Mouse (Mus musculus) ES-CJ7 (cell line): Measurements from ENCODE around the gene Cbx1.

Experiments
- DNase-seq: peaks from one replicate; pipeline ENCODE4 v3.0.0; 2011; ENCODE audit warnings: low read depth, low spot score

Gene Cbx1

DNA sequence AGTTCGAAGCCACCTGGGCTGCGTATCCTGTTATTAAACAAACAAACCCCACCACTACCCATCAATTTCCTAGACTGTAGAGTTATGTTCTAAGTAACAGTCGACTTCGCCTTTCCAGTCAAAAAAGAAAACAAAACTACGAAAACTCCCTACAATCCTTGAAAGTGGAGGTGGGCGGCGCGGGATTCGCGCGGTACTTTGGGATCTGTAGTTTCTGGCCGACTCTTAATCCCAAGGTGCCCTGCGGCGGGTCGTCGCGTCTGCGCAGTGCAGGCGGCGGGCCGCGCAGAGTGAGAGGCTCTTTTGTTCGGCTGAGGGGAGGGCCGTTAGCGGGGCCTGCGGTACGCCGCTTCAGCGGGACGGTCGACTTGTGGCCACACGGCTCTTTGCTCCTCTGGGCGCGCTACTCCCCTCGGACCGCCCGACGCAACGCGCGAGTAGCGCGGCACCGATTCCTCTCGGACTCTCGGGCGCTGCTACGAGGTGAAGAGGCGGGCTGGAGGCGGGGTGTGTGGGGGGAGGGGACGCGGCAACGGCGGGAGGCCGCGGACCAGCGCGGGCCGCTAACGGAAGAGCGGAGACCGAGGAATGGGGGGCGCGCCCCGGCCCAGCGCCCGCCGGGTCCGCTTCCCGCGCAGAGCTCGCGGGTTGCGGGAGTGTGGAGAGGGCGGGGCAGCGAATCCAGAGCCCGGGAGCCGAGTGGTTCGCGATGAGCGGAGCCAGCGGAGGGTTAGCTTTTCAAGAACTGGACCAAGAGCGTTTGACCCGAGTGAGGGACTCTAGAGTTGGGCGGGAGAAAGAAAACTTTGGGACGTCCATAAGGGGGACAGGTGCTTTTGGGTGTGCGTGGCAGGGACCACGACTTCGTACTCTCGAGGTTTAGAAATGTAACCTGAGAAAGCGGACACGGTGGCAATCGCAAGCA lies at the start of gene Cbx1:
Gene Cbx1, plus strand, starts transcription at position 257 of the 925 bp plus-strand sequence.
- DNase-seq, result peak; percentile 93

DNA sequence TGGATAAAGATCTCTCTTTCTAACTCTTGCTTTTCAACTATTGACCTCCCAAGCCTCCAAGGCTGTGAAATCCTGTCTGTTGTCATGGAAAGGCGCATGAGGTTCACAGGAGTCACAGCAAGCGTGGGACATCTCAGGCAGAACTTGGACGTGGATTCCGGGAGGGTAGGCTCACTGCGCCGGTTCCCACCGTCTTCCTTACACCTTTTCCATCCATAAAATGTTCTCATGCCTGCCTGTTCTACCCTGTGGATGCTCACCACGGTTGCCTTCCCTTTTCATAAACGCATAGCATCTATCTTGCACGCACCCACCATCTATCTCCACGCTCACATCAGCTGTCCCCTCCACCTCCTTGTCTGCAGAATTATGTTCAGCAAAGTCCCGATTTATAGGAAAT lies 48.1 kb upstream of the Cbx1 start:
- DNase-seq, result no peak

DNA sequence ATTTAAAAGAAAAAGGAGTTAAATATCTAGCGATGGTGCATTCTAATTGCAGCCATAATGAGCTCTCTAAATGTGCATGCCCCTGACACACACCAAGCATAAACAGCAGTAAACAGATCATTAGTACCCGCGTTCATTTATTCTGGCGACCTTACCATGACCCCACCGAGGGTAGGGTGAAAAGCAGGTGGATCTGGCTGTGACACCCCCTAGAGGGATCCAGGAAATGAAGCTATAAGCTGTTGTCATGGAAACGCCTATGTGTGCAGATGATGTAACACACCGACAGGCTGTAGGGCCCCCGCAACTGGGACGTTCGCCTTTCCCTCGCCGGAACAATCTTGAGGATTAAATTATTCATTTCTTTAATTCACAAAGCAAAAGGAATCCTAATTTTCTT lies 46.9 kb upstream of the Cbx1 start:
- peak; percentile 62 for DNase-seq

DNA sequence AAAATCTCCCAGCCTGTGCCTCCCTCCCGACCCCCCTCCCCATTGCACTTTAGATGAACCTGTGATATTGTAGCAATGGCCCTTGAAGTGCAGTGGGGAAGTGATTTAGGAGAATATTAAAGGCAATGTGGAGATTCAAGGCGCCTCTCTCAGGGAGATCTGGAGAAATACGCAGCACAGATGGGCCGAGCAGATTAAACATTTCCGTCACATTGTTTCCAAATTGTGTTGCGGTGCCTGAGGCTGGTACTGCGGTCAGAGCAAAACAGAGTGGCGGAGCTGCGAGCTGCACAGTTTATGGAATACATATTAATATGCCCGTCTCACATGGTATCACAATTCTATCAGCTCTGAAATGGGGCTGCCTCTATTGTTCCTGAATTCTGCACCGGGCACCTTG lies 45.9 kb upstream of the Cbx1 start:
- no peak for DNase-seq

GRCm38 (mm10) chr11:96743891-96744290 lies 45.0 kb upstream of the Cbx1 start:
- DNase-seq, result no peak

- no peak for DNase-seq
These were observed 42.3 kb upstream of the Cbx1 start for GRCm38 (mm10) chr11:96746648-96747047.

- DNase-seq, result no peak
These were observed 41.4 kb upstream of the Cbx1 start for GRCm38 (mm10) chr11:96747555-96747954.

- DNase-seq, result peak; percentile 77
These were observed 33.6 kb upstream of the Cbx1 start for GRCm38 (mm10) chr11:96755298-96755697.

- peak; percentile 45 for DNase-seq
These were observed 31.5 kb upstream of the Cbx1 start for GRCm38 (mm10) chr11:96757421-96757820.

DNA sequence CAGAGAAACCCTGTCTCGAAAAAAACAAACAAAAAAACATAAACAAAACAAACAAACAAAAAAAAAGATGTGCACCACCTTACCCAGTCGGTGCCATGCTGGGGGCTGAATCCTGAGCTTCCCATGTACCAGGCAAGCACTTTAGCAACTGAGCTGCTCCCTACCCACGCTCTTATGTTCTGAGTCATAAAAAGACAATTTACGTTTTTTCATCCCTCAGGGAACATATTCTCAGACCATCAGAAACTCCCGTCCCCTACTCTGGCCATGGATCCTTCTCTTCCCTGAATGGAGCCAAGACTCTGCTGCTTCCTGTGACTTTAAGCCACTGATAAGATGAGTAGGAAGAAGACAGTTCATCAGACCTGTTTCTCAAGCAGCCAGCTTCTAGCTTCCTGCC lies 30.5 kb upstream of the Cbx1 start:
- DNase-seq, result no peak

GRCm38 (mm10) chr11:96760042-96760441 lies 28.9 kb upstream of the Cbx1 start:
- DNase-seq, result peak; percentile 94

GRCm38 (mm10) chr11:96761984-96762383 lies 26.9 kb upstream of the Cbx1 start:
- no peak for DNase-seq

DNA sequence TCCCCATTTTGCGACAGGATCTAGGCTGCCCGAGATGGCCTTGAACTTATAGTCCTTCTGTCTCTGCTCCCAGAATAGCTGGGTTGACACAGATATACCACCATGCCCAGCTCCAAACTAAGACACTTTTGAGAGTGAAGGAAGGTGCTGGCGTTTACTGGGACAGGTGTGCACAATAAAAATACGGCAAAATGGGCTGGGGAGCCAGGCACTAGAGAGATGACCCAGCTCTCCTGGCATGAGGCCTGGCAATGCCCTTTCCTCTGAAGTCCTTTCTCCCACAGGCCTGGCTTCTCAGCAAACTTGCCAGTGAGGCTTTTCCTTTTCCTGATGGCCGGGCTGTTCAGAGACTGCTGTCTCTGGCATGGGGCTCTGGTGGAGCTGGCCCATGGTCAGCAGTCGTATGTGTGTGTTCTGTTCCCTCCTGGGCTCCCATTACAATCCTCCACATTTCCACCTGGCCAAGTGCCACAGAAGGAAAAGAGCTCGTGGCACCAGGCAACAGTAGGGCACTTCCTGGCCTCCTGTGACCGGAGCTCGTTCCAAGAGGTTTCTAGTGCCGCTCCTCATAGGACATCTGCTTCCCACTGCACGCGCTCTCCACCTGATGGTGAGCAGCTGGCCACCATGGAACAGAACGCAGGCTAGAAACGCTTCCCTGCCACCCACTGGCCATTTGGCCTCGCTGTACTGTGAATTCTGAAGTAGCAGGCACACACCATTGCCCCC lies 26.0 kb upstream of the Cbx1 start:
- DNase-seq, result no peak

GRCm38 (mm10) chr11:96764511-96765350 lies 24.2 kb upstream of the Cbx1 start:
- no peak for DNase-seq

GRCm38 (mm10) chr11:96765645-96766044 lies 23.3 kb upstream of the Cbx1 start:
- no peak for DNase-seq

- no peak for DNase-seq
These were observed 22.4 kb upstream of the Cbx1 start for GRCm38 (mm10) chr11:96766555-96766954.

GRCm38 (mm10) chr11:96767096-96767495 lies 21.8 kb upstream of the Cbx1 start:
- DNase-seq, result peak; percentile 42

GRCm38 (mm10) chr11:96768240-96768639 lies 20.7 kb upstream of the Cbx1 start:
- no peak for DNase-seq

DNA sequence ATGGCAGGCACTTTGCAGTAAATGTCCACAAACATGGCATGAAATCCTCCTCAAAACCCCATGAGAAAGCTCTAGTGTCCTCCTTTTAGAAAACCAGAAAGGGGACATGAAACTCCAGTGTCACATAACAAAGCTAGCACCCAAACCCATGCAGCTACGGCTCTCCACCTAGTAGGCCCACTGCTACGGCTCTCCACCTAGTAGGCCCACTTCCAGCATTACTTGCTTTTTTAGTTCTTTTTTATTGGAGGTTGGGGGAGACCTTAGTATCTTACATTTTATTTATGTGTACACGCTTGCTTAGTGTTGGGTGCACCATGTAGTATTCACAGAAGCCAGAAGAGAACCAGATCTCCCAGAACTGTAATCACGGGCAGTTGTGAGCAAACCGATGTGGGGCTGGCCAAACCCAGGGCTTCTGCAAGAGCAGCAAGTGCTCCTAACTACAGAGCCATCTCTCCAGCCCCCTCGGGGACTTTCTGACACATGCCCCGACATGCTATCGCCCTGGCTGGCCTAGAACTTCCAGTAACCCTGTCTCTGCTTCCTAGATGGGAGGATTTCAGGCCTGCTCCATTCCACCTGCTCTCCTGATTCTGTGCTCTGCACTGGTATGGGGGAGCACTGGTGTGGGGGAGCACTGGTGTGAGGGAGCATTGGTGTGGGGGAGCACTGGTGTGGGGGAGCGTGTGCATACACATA lies 17.5 kb upstream of the Cbx1 start:
- DNase-seq, result no peak

DNA sequence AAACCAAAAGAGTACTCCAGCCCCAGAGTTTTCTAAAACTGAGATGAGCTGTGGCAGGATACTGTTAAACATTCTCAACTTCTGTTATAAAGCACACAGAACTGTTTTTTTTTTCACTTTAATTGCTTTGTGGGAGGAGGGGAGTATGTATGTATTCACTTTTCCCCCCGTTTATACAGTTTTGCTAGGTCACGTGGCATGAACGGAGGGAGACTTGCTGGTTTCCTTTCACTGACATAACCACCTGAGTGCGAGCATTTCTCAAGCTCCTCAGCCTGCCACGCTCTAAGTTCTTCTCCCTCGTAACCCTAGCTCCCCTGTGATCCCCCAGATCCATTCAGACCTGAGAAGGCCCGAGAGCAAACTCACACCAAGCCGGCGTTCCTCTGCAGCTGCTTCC lies 16.5 kb upstream of the Cbx1 start:
- no peak for DNase-seq

- peak; percentile 76 for DNase-seq
These were observed 14.4 kb upstream of the Cbx1 start for GRCm38 (mm10) chr11:96774536-96774935.
